ENCODE assay signal across 8 mouse cellular contexts in the genomic region with DNA sequence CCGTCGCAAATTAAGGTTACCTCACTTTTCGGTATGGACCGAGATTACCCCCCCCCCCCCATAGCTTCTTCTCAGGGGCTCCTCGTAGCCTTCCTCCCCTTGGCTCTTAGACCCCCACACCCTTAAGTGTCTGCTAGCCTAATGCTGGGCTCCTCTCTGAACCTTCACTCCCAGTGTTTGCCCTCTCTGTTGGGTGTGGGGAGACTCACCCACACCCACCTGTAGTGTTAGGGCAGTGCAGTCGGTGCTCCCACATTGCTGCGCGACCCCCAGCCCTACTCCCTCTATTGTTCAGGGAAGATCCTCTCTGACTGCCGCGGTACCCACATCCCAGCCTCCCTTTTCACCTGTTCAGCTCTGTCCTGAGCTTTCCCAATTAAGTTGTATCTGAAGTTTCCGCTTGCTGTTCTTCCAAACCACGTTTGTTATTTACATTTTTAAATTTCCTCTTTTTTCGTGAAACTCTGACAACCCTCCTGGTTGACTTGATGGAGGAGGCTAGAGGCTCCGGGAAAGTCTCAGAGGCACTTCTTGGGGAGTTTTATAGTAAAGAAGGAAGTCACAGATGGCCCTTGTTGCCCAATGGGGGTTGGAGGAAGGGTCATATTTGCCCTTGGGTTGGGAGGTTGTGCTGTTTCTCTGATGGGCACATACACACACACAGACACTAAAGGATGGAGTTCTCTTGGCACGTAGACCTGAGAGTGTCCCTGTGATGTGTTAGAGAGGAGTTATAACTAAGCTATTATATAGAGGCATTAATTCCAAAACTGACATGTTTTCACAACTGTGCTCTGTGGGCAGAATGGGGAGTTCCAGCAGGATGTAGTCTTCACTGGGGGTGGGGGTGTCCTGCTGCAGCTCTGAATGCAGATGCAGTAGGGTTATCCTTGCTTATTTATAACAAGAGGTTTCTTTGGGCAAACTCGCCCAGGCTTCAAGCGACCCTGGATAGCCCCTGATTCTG. TPM values are rescaled to one million over a fixed set of nuclear protein-coding genes. Genes with fewer than 3 reads are reported as not detected.
DNase-seq lines count a peak whose midpoint lies in the region; ATAC-seq and TF ChIP-seq lines count a peak whose summit lies in the region.

No protein-coding gene starts in this region.

- intact Hi-C loops in heart, postnatal 25 days (cut with DNase I), result loop anchor here (10.0 kb wide), 1 partner anchor 118 kb away; a partner anchor contains a TSS

- DNase-seq in heart, postnatal 25 days (ENCODE audit: low spot score), result no peak
- DNase-seq in stomach, postnatal 0 days (ENCODE audit: low spot score), result no peak
- no peak for DNase-seq in spleen, adult 18-20 months
- DNase-seq in layer of hippocampus, postnatal 10 days (ENCODE audit: low spot score in 2 of 2), result no peak

- no peak; the same call in 1 of the 2 replicates for ATAC-seq in heart, embryonic 11.5 days (replicated peaks; ENCODE audit: insufficient number of reproducible peaks, low FRiP score, low TSS enrichment)
- ATAC-seq in forebrain, embryonic 16.5 days, result peak; percentile 11; the same call in 1 of the 2 replicates
- ATAC-seq in liver, embryonic 15.5 days (ENCODE audit: insufficient read depth), result no peak
- ATAC-seq in stomach, postnatal 0 days (ENCODE audit: low FRiP score, low TSS enrichment), result no peak

- no peak overlapping the region for H3K27ac ChIP-seq in heart, embryonic 11.5 days (ENCODE audit: low read depth, low read length)
- no peak overlapping the region for H3K27ac ChIP-seq in forebrain, embryonic 16.5 days (ENCODE audit: low read length)
- no peak overlapping the region; the same call in 1 of the 2 replicates for H3K27ac ChIP-seq in liver, embryonic 15.5 days (replicated peaks)
- H3K27ac ChIP-seq in stomach, postnatal 0 days (replicated peaks), result peak overlapping the region; percentile 74; the same call in 1 of the 2 replicates

- H3K4me1 ChIP-seq in heart, embryonic 11.5 days (ENCODE audit: control insufficient read depth, insufficient read depth, low read length), result peaks cover 27% of the 10 kb centered on the region
- peaks cover 23% of the 10 kb centered on the region for H3K4me1 ChIP-seq in E14TG2a.4 (replicated peaks; ENCODE audit: low read depth, low read length)
- H3K4me1 ChIP-seq in forebrain, embryonic 16.5 days (replicated peaks; ENCODE audit: control insufficient read depth, insufficient read depth, low read length), result peaks cover 16% of the 10 kb centered on the region
- peaks cover 62% of the 10 kb centered on the region for H3K4me1 ChIP-seq in liver, embryonic 15.5 days (replicated peaks)
- peaks cover 6% of the 10 kb centered on the region; the same call in 1 of the 2 replicates for H3K4me1 ChIP-seq in stomach, postnatal 0 days (replicated peaks; ENCODE audit: control insufficient read depth, insufficient read depth)

- peak overlapping the region; percentile 71 for H3K4me3 ChIP-seq in heart, embryonic 11.5 days (ENCODE audit: low read depth, low read length)
- H3K4me3 ChIP-seq in E14TG2a.4 (replicated peaks; ENCODE audit: low read length), result peak overlapping the region; percentile 94
- H3K4me3 ChIP-seq in forebrain, embryonic 16.5 days (replicated peaks; ENCODE audit: low read length), result peak overlapping the region; percentile 81
- peak overlapping the region; percentile 97 for H3K4me3 ChIP-seq in liver, embryonic 15.5 days (replicated peaks)
- H3K4me3 ChIP-seq in stomach, postnatal 0 days (ENCODE audit: low read depth, low read length), result peak overlapping the region; percentile 87

- TF ChIP-seq EP300 in stomach, postnatal 0 days (optimal IDR thresholded peaks at IDR 0.05), result no peak

- no peak for TF ChIP-seq CTCF in E14TG2a.4 (conservative IDR thresholded peaks at IDR 0.05; ENCODE audit: low read length)
- no peak for TF ChIP-seq CTCF in stomach, postnatal 0 days (IDR thresholded peaks at IDR 0.05; ENCODE audit: low read depth)

- peak overlapping the region; percentile 87 for H3K4me2 ChIP-seq in heart, embryonic 11.5 days
- H3K4me2 ChIP-seq in forebrain, embryonic 16.5 days (ENCODE audit: low read length), result peak overlapping the region; percentile 76
- H3K4me2 ChIP-seq in liver, embryonic 15.5 days, result peak overlapping the region; percentile 92
- H3K4me2 ChIP-seq in stomach, postnatal 0 days (replicated peaks; ENCODE audit: low read depth), result peak overlapping the region; percentile 80

- H3K27me3 ChIP-seq in heart, embryonic 11.5 days (ENCODE audit: control insufficient read depth, insufficient read depth, low read length), result no peaks in the 10 kb centered on the region
- no peaks in the 10 kb centered on the region for H3K27me3 ChIP-seq in E14TG2a.4 (ENCODE audit: insufficient read depth, low read length)
- no peaks in the 10 kb centered on the region for H3K27me3 ChIP-seq in forebrain, embryonic 16.5 days (replicated peaks; ENCODE audit: control insufficient read depth, insufficient read depth, low read length)
- H3K27me3 ChIP-seq in liver, embryonic 15.5 days, result no peaks in the 10 kb centered on the region
- H3K27me3 ChIP-seq in stomach, postnatal 0 days (ENCODE audit: control insufficient read depth, insufficient read depth, low read length), result no peaks in the 10 kb centered on the region

- H3K9me3 ChIP-seq in heart, embryonic 11.5 days (replicated peaks; ENCODE audit: control insufficient read depth, low read length), result no peaks in the 10 kb centered on the region
- H3K9me3 ChIP-seq in E14TG2a.4 (ENCODE audit: low read length), result no peaks in the 10 kb centered on the region
- no peaks in the 10 kb centered on the region for H3K9me3 ChIP-seq in forebrain, embryonic 16.5 days (ENCODE audit: control insufficient read depth, low read length)
- no peaks in the 10 kb centered on the region for H3K9me3 ChIP-seq in liver, embryonic 15.5 days (replicated peaks)
- H3K9me3 ChIP-seq in stomach, postnatal 0 days (ENCODE audit: control insufficient read depth, low read length), result no peaks in the 10 kb centered on the region

- peak overlapping the region; percentile 78 for H3K9ac ChIP-seq in heart, embryonic 11.5 days (ENCODE audit: low read depth, low read length)
- H3K9ac ChIP-seq in forebrain, embryonic 16.5 days (replicated peaks; ENCODE audit: low read depth, low read length), result peak overlapping the region; percentile 94
- peak overlapping the region; percentile 84 for H3K9ac ChIP-seq in liver, embryonic 15.5 days
- peak overlapping the region; percentile 83 for H3K9ac ChIP-seq in stomach, postnatal 0 days (ENCODE audit: low read length)

- WGBS in heart, embryonic 11.5 days (ENCODE audit: insufficient replicate concordance), result 22% methylated on average over 17 of the region's 17 CpGs
- 16% methylated on average over 17 of the region's 17 CpGs for WGBS in forebrain, embryonic 16.5 days
- 16% methylated on average over 17 of the region's 17 CpGs for WGBS in liver, embryonic 15.5 days (ENCODE audit: insufficient replicate concordance)
- 14% methylated on average over 17 of the region's 17 CpGs for WGBS in stomach, postnatal 0 days

- H3K36me3 ChIP-seq in heart, embryonic 11.5 days (ENCODE audit: control insufficient read depth, insufficient read depth, low read length), result no peaks in the 10 kb centered on the region
- H3K36me3 ChIP-seq in E14TG2a.4 (ENCODE audit: insufficient read depth, low read length), result no peaks in the 10 kb centered on the region
- no peaks in the 10 kb centered on the region for H3K36me3 ChIP-seq in forebrain, embryonic 16.5 days (ENCODE audit: control insufficient read depth, insufficient read depth)
- no peaks in the 10 kb centered on the region for H3K36me3 ChIP-seq in liver, embryonic 15.5 days (replicated peaks)
- H3K36me3 ChIP-seq in stomach, postnatal 0 days (ENCODE audit: control insufficient read depth, insufficient read depth, low read length), result no peaks in the 10 kb centered on the region

RNA-seq across cellular contexts. Expression of a gene that starts 1.1 kb away (rescaled TPM):
- 16.0 and 18.2 TPM in 2 replicates for polyA plus RNA-seq in heart, embryonic 11.5 days (2014; fragmentation: Nextera tagmentation; extraction: Ambion mirVana)
- total RNA-seq in heart, postnatal 25 days (2021), result 1 to 10 TPM; 8.1 to 8.7 TPM
- polyA plus RNA-seq in forebrain, embryonic 16.5 days (2015; fragmentation: Nextera tagmentation; extraction: Ambion mirVana), result 18.3 and 21.6 TPM in 2 replicates
- 8.8 and 8.9 TPM in 2 replicates for polyA plus RNA-seq in liver, embryonic 15.5 days (2015; fragmentation: Nextera tagmentation; extraction: Ambion mirVana)
- polyA plus RNA-seq in stomach, postnatal 0 days (2015; fragmentation: Nextera tagmentation; extraction: Ambion mirVana), result 22.2 and 24.0 TPM in 2 replicates
- total RNA-seq in layer of hippocampus, postnatal 10 days (2021), result 10 to 100 TPM; 18.2 to 31.3 TPM

RNA-seq across cellular contexts. Expression of a gene that starts 52.5 kb away (rescaled TPM):
- polyA plus RNA-seq in heart, embryonic 11.5 days (2014; fragmentation: Nextera tagmentation; extraction: Ambion mirVana), result 1.8 and 2.0 TPM in 2 replicates
- total RNA-seq in heart, postnatal 25 days (2021), result 10 to 100 TPM; 11.1 to 16.9 TPM
- polyA plus RNA-seq in forebrain, embryonic 16.5 days (2015; fragmentation: Nextera tagmentation; extraction: Ambion mirVana), result 0.46 and 0.90 TPM in 2 replicates
- 1.1 and 1.6 TPM in 2 replicates for polyA plus RNA-seq in liver, embryonic 15.5 days (2015; fragmentation: Nextera tagmentation; extraction: Ambion mirVana)
- 29.2 and 32.3 TPM in 2 replicates for polyA plus RNA-seq in stomach, postnatal 0 days (2015; fragmentation: Nextera tagmentation; extraction: Ambion mirVana)
- 1 to 10 TPM; 2.4 to 2.7 TPM for total RNA-seq in layer of hippocampus, postnatal 10 days (2021)

RNA-seq across cellular contexts. Expression of a gene that starts 59.8 kb away (rescaled TPM):
- polyA plus RNA-seq in heart, embryonic 11.5 days (2014; fragmentation: Nextera tagmentation; extraction: Ambion mirVana), result not detected in 2 replicates
- total RNA-seq in heart, postnatal 25 days (2021), result 1 to 10 TPM; 4.8 to 6.9 TPM
- polyA plus RNA-seq in forebrain, embryonic 16.5 days (2015; fragmentation: Nextera tagmentation; extraction: Ambion mirVana), result not detected in 2 replicates
- 205 and 267 TPM in 2 replicates for polyA plus RNA-seq in liver, embryonic 15.5 days (2015; fragmentation: Nextera tagmentation; extraction: Ambion mirVana)
- polyA plus RNA-seq in stomach, postnatal 0 days (2015; fragmentation: Nextera tagmentation; extraction: Ambion mirVana), result 1.2 and 2.4 TPM in 2 replicates
- under 1 TPM in 1 of 2 experiments, not detected in 1; 0.37 TPM for total RNA-seq in layer of hippocampus, postnatal 10 days (2021)

Comparison
In these comparisons a context has a peak if more than half of its experiments do, and no peak if none do; other contexts are left out.
1. RNA of a gene that starts 52.5 kb away (polyA plus RNA-seq): 29.2 to 32.3 TPM in stomach, postnatal 0 days; 1.8 to 2.0 TPM in heart, embryonic 11.5 days, 1.1 to 1.6 TPM in liver, embryonic 15.5 days and 0.46 to 0.90 TPM in forebrain, embryonic 16.5 days; every median in the first group is over 10 times any median in the second.
2. RNA of a gene that starts 59.8 kb away (polyA plus RNA-seq): 205 to 267 TPM in liver, embryonic 15.5 days; 1.2 to 2.4 TPM in stomach, postnatal 0 days, not detected in heart, embryonic 11.5 days and not detected in forebrain, embryonic 16.5 days; every median in the first group is over 10 times any median in the second.
3. Peak in every context shown above with its lines, with median percentiles within 50 percentile points of each other: H3K4me2 ChIP-seq, H3K4me3 ChIP-seq and H3K9ac ChIP-seq.